Mouse (Mus musculus) embryonic stem cell, embryonic (primary cell): ENCODE results near the gene Fbxo8.

Source experiments
- CTCF ChIA-PET, 4 experiments: fragments of 300-600 bp in 2 of 4; fragments of 350-600 bp in 2 of 4; sonication (Branson Sonifier 250); formaldehyde crosslinking; loops; one replicate each; lab custom pipeline; 2022; ENCODE audit warnings: inconsistent platforms in 2 of 4; lab: Charles Lee
- POLR2A ChIA-PET, 4 experiments: fragments of 300-600 bp in 2 of 4; fragments of 350-600 bp in 2 of 4; sonication (Branson Sonifier 250); formaldehyde crosslinking; loops; one replicate each; lab custom pipeline; 2022; ENCODE audit warnings: antibody characterized with exemption in 4 of 4, inconsistent platforms in 1 of 4; lab: Charles Lee

The Fbxo8 gene

GRCm38 (mm10) chr8:56582841-56583240, 32.0 kb downstream of the Fbxo8 start:
- POLR2A ChIA-PET: no interaction called here
- CTCF ChIA-PET: interaction anchor here in 1 of 4 experiments (1.3 kb wide), 1 partner anchor 33 kb away, joined by 4 read pairs; no protein-coding TSS in a partner anchor

- ChIA-PET CTCF (no interaction called here), POLR2A (no interaction called here)
Observed at GRCm38 (mm10) chr8:56589004-56589403, 38.1 kb downstream of the Fbxo8 start.

GRCm38 (mm10) chr8:56591084-56591483, 40.2 kb downstream of the Fbxo8 start:
- CTCF ChIA-PET: no interaction called here
- POLR2A ChIA-PET: interaction anchor here in 1 of 4 experiments (1.0 kb wide), 1 partner anchor 898 kb away, joined by 3 read pairs; no protein-coding TSS in a partner anchor

- CTCF ChIA-PET: no interaction called here
- POLR2A ChIA-PET: no interaction called here
Observed at GRCm38 (mm10) chr8:56591502-56591901, 40.6 kb downstream of the Fbxo8 start.

GRCm38 (mm10) chr8:56606481-56606880, 55.6 kb downstream of the Fbxo8 start:
- ChIA-PET CTCF (interaction anchor here in 1 of 4 experiments (0.6 kb wide), 1 partner anchor 9 kb away, joined by 3 read pairs; no protein-coding TSS in a partner anchor), POLR2A (no interaction called here)

GRCm38 (mm10) chr8:56611736-56612135, 60.8 kb downstream of the Fbxo8 start:
- ChIA-PET CTCF (no interaction called here), POLR2A (no interaction called here)

GRCm38 (mm10) chr8:56614235-56614634, 63.3 kb downstream of the Fbxo8 start:
- POLR2A ChIA-PET: interaction anchor here in 1 of 4 experiments (0.7 kb wide), 1 partner anchor 265 kb away, joined by 5 read pairs; no protein-coding TSS in a partner anchor
- CTCF ChIA-PET: interaction anchor here in 1 of 4 experiments (0.8 to 1.2 kb wide), 2 partner anchors 12 to 86 kb away, joined by 3 to 5 read pairs; no protein-coding TSS in a partner anchor

GRCm38 (mm10) chr8:56615005-56615404, 64.1 kb downstream of the Fbxo8 start:
- ChIA-PET POLR2A (interaction anchor here in 1 of 4 experiments (1.3 kb wide), 1 partner anchor 60 kb away, joined by 3 read pairs; no protein-coding TSS in a partner anchor), CTCF (interaction anchor here (0.5 to 2.2 kb wide), 14 partner anchors 10 to 1322 kb away, joined by 3 to 14 read pairs (median 4); partner anchors contain the start of genes Cep44 (in 1 of the 4) and Fbxo8 (in 1 of the 4))

GRCm38 (mm10) chr8:56616260-56616659, 65.4 kb downstream of the Fbxo8 start:
- CTCF ChIA-PET: interaction anchor here (0.5 to 2.2 kb wide), 14 partner anchors 9 to 1495 kb away, joined by 3 to 14 read pairs (median 3); no protein-coding TSS in a partner anchor
- POLR2A ChIA-PET: interaction anchor here (1.1 to 1.4 kb wide), 4 partner anchors 12 to 871 kb away, joined by 3 to 4 read pairs (median 4); partner anchors contain the start of gene Sap30 (in 1 of the 4)

- ChIA-PET CTCF (interaction anchor here in 1 of 4 experiments (0.6 kb wide), 1 partner anchor 20 kb away, joined by 6 read pairs; no protein-coding TSS in a partner anchor), POLR2A (interaction anchor here in 2 of 4 experiments (0.7 to 1.1 kb wide), 2 partner anchors 11 to 124 kb away, joined by 3 to 4 read pairs; no protein-coding TSS in a partner anchor)
Observed at GRCm38 (mm10) chr8:56617271-56617670, 66.4 kb downstream of the Fbxo8 start.

GRCm38 (mm10) chr8:56619056-56619455, 68.2 kb downstream of the Fbxo8 start:
- ChIA-PET POLR2A (no interaction called here), CTCF (interaction anchor here in 1 of 4 experiments (0.7 kb wide), 1 partner anchor 58 kb away, joined by 3 read pairs; no protein-coding TSS in a partner anchor)

- ChIA-PET POLR2A (interaction anchor here in 1 of 4 experiments (1.4 kb wide), 1 partner anchor 39 kb away, joined by 3 read pairs; no protein-coding TSS in a partner anchor), CTCF (interaction anchor here in 1 of 4 experiments (0.7 kb wide), 1 partner anchor 58 kb away, joined by 3 read pairs; no protein-coding TSS in a partner anchor)
Observed at GRCm38 (mm10) chr8:56619571-56619970, 68.7 kb downstream of the Fbxo8 start.

GRCm38 (mm10) chr8:56620691-56621090, 69.8 kb downstream of the Fbxo8 start:
- CTCF ChIA-PET: interaction anchor here in 1 of 4 experiments (0.6 kb wide), 1 partner anchor 1184 kb away, joined by 3 read pairs; no protein-coding TSS in a partner anchor
- POLR2A ChIA-PET: interaction anchor here in 1 of 4 experiments (1.4 kb wide), 1 partner anchor 40 kb away, joined by 3 read pairs; no protein-coding TSS in a partner anchor

GRCm38 (mm10) chr8:56621093-56621492, 70.2 kb downstream of the Fbxo8 start:
- CTCF ChIA-PET: interaction anchor here in 2 of 4 experiments (0.6 to 0.7 kb wide), 2 partner anchors 763 to 1184 kb away, joined by 3 read pairs; no protein-coding TSS in a partner anchor
- POLR2A ChIA-PET: interaction anchor here in 1 of 4 experiments (0.6 kb wide), 1 partner anchor 1199 kb away, joined by 4 read pairs; no protein-coding TSS in a partner anchor

- ChIA-PET POLR2A (no interaction called here), CTCF (no interaction called here)
Observed at GRCm38 (mm10) chr8:56622470-56623024, 71.7 kb downstream of the Fbxo8 start.

GRCm38 (mm10) chr8:56623346-56623745, 72.5 kb downstream of the Fbxo8 start:
- POLR2A ChIA-PET: no interaction called here

GRCm38 (mm10) chr8:56629160-56629559, 78.3 kb downstream of the Fbxo8 start:
- ChIA-PET POLR2A (interaction anchor here in 1 of 4 experiments (0.6 kb wide), 1 partner anchor 257 kb away, joined by 3 read pairs; no protein-coding TSS in a partner anchor), CTCF (interaction anchor here in 1 of 4 experiments (0.9 to 1.2 kb wide), 2 partner anchors 13 to 14 kb away, joined by 4 read pairs; no protein-coding TSS in a partner anchor)

More at GRCm38 (mm10) chr8:56623346-56623745, 72.5 kb downstream of the Fbxo8 start:
- CTCF ChIA-PET: no interaction called here

- ChIA-PET CTCF (no interaction called here), POLR2A (no interaction called here)
Observed at GRCm38 (mm10) chr8:56639277-56639676, 88.4 kb downstream of the Fbxo8 start.
